Mouse (Mus musculus) intestine, postnatal 0 days (tissue): ENCODE results near the gene Nuak1. TPM values are rescaled to one million over a fixed set of nuclear protein-coding genes. Genes with fewer than 3 reads are reported as not detected.

Source experiments
- ATAC-seq: fragments of 200-750 bp; cut with Nextera tagmentation; 2 replicates; pipeline ENCODE4 v1.8.0; 2017; ENCODE audit warnings: mild to moderate bottlenecking, moderate TSS enrichment, moderate library complexity
- H3K27ac ChIP-seq: fragments of 300-500 bp; sonication (generic); 2 replicates; pipeline ENCODE4 v1.5.1; 2014; ENCODE audit warnings: mild to moderate bottlenecking, low read depth, low read length, moderate library complexity
- H3K27me3 ChIP-seq: fragments of 300-500 bp; sonication (generic); replicated peaks from 2 replicates; pipeline ENCODE4 v1.6.1; 2014; ENCODE audit warnings: low read length, mixed read lengths; ENCODE audit not compliant: control insufficient read depth, insufficient read depth
- H3K36me3 ChIP-seq: fragments of 300-500 bp; sonication (generic); 2 replicates; pipeline ENCODE4 v1.6.1; 2014; ENCODE audit warnings: mild to moderate bottlenecking, moderate library complexity; ENCODE audit not compliant: control insufficient read depth, insufficient read depth
- H3K4me1 ChIP-seq: fragments of 300-500 bp; sonication (generic); replicated peaks from 2 replicates; pipeline ENCODE4 v1.6.1; 2014; ENCODE audit warnings: antibody characterized with exemption, low read length, mixed read lengths; ENCODE audit not compliant: control insufficient read depth, insufficient read depth
- H3K4me2 ChIP-seq: fragments of 300-500 bp; sonication (generic); replicated peaks from 2 replicates; pipeline ENCODE4 v1.6.1; 2014; ENCODE audit warnings: low read depth, mild to moderate bottlenecking, moderate library complexity
- H3K4me3 ChIP-seq: fragments of 300-500 bp; sonication (generic); 2 replicates; pipeline ENCODE4 v1.5.1; 2014; ENCODE audit warnings: low read depth, low read length
- H3K9ac ChIP-seq: fragments of 300-500 bp; sonication (generic); 2 replicates; pipeline ENCODE4 v1.6.1; 2014; ENCODE audit warnings: mild to moderate bottlenecking, low read depth, low read length
- H3K9me3 ChIP-seq: fragments of 300-500 bp; sonication (generic); 2 replicates; pipeline ENCODE4 v1.6.1; 2016; ENCODE audit warnings: mixed run types; ENCODE audit not compliant: control insufficient read depth
- CTCF ChIP-seq: sonication (generic); IDR thresholded peaks from 2 replicates; pipeline ENCODE4 v1.5.1; 2016; ENCODE audit warnings: low read depth, mild to moderate bottlenecking, control low read depth, antibody characterized with exemption, moderate library complexity
- WGBS: fragments of 180-500 bp; shearing (Covaris S2); extraction: QIAGEN DNeasy Blood & Tissue Kit; methylation state at CpG from one replicate; pipeline ENCODE4 v1.1.7; 2014; 5-methylcytosine and 5-hydroxymethylcytosine counted together
- polyA plus RNA-seq: library from polyadenylated mRNA; unstranded; fragments of >200 nt; fragmentation: Nextera tagmentation; extraction: Ambion mirVana; gene quantifications from 2 replicates; pipeline ENCODE4 v1.2.1, GENCODE M21; 2015

The Nuak1 gene
- polyA plus RNA-seq, 1 experiment from 2014 or later = 0.37 TPM

- Histone ChIP-seq H3K4me2 (no peak overlapping the region), H3K27ac (no peak overlapping the region), H3K4me3 (no peak overlapping the region), H3K36me3 (no peaks in the 10 kb centered on the region), H3K4me1 (no peaks in the 10 kb centered on the region), H3K9ac (no peak overlapping the region), H3K9me3 (no peaks in the 10 kb centered on the region), H3K27me3 (no peaks in the 10 kb centered on the region)
- 74% methylated on average over 8 of the region's 8 CpGs for WGBS
- no peak for TF ChIP-seq CTCF
- ATAC-seq = no peak
Observed at GRCm38 (mm10) chr10:84405135-84405776, 35.1 kb downstream of the Nuak1 start.

GRCm38 (mm10) chr10:84401907-84402371 is 38.5 kb downstream of the Nuak1 start:
- ATAC-seq = no peak
- H3K4me2 ChIP-seq = no peak overlapping the region
- no peaks in the 10 kb centered on the region for H3K36me3 ChIP-seq
- no peaks in the 10 kb centered on the region for H3K4me1 ChIP-seq
- WGBS = 36% methylated on average over 7 of the region's 7 CpGs
- H3K9ac ChIP-seq = no peak overlapping the region
- no peak for TF ChIP-seq CTCF
- H3K9me3 ChIP-seq = no peaks in the 10 kb centered on the region
- H3K27ac ChIP-seq = no peak overlapping the region
- no peaks in the 10 kb centered on the region for H3K27me3 ChIP-seq
- no peak overlapping the region for H3K4me3 ChIP-seq

DNA sequence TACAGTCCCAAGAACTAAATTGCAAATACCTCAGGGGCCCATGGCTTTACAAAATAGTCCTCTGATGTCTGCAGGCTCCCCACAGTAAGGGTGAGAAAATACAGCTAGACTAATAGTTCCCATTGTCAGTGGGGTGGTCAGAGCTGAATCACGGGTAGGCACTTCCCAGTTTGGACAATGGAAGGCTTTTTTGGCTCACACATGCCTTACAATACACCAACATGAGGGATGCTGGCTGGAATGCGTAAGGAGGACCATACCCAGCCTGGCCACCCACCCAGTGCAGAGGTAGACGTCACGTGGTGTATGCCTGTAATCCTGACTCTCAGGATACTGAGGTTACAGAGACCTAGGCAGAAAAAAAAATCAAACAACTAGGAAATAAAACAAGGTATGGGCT is 39.2 kb downstream of the Nuak1 start:
- Histone ChIP-seq H3K9me3 (no peaks in the 10 kb centered on the region), H3K27me3 (no peaks in the 10 kb centered on the region), H3K4me2 (no peak overlapping the region), H3K4me1 (no peaks in the 10 kb centered on the region), H3K27ac (no peak overlapping the region), H3K4me3 (no peak overlapping the region), H3K9ac (no peak overlapping the region), H3K36me3 (no peaks in the 10 kb centered on the region)
- no peak for ATAC-seq
- no peak for TF ChIP-seq CTCF
- 83% methylated on average over 4 of the region's 4 CpGs for WGBS

DNA sequence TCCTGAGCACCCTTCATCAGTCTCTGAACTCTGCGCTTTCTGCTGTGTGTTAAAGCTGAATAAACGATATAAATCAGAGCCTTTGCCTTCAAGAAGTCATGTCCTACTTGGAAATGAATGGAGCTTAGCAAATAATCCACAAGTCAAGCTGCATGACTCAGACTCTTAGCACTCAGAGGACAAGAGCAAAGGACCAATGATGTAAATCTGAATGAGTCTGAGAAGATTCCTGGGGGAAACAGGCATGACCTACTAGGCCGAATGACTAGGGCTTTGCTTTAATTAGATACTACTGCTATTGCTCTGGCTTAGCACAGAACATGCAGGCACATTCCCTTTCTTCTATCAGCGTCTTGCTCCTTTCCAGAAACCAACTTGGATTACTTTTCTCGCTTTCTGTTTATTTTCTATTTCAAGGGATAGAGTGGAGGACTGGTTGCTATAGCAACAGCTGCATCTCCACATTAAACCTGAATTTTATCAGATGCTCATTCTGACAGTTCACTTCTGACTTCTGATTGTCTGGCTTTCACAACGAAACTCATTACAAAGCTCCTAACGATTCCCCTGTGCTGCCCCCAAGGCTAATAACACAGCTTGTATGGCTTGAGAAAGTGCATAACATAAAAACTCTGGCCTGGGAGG is 40.2 kb downstream of the Nuak1 start:
- ATAC-seq = no peak
- TF ChIP-seq CTCF = no peak
- 63% methylated on average over 7 of the region's 7 CpGs for WGBS
- no peaks in the 10 kb centered on the region for H3K9me3 ChIP-seq
- no peak overlapping the region for H3K4me2 ChIP-seq
- no peak overlapping the region for H3K4me3 ChIP-seq
- H3K36me3 ChIP-seq = no peaks in the 10 kb centered on the region
- H3K27ac ChIP-seq = no peak overlapping the region
- no peak overlapping the region for H3K9ac ChIP-seq
- no peaks in the 10 kb centered on the region for H3K27me3 ChIP-seq
- no peaks in the 10 kb centered on the region for H3K4me1 ChIP-seq

- Histone ChIP-seq H3K27me3 (no peaks in the 10 kb centered on the region), H3K27ac (no peak overlapping the region), H3K9ac (no peak overlapping the region), H3K36me3 (no peaks in the 10 kb centered on the region), H3K4me2 (no peak overlapping the region), H3K4me1 (no peaks in the 10 kb centered on the region), H3K9me3 (no peaks in the 10 kb centered on the region), H3K4me3 (no peak overlapping the region)
- 80% methylated on average over 4 of the region's 4 CpGs for WGBS
- TF ChIP-seq CTCF = no peak
- ATAC-seq = no peak
Observed at GRCm38 (mm10) chr10:84397276-84397675, 43.1 kb downstream of the Nuak1 start.

- Histone ChIP-seq H3K9me3 (no peaks in the 10 kb centered on the region), H3K4me1 (no peaks in the 10 kb centered on the region), H3K4me3 (no peak overlapping the region), H3K36me3 (no peaks in the 10 kb centered on the region), H3K27ac (no peak overlapping the region), H3K9ac (no peak overlapping the region), H3K27me3 (no peaks in the 10 kb centered on the region), H3K4me2 (no peak overlapping the region)
- WGBS = 73% methylated on average over 8 of the region's 8 CpGs
- TF ChIP-seq CTCF = no peak
- ATAC-seq = no peak
Observed at GRCm38 (mm10) chr10:84395885-84396659, 44.3 kb downstream of the Nuak1 start.
